Mouse (Mus musculus): ENCODE data around the gene Cpxm1.

DNA sequence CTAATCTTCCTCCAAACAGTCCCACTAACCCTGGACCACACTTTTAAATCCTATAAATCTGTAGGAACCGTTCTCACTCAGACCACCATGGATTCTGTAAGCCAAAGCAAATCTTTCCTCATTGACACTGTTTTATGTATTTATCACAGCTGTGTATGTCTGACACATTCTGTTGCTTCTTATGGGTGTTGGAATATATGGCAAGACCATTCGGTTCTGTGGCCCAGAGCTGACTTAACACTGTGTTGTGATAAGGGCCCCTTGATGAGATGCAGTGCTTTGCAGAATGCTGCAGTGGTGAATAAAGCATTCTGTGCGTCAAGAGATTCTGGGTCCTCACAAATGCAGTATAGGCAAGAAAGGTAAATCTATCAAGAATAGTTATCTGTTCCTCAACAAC lies 34.8 kb upstream of the Cpxm1 start:
- no peak for TF ChIP-seq USF1 (IDR thresholded peaks at IDR 0.05; ENCODE audit: low read depth)
- no peak for TF ChIP-seq POLR2A (IDR thresholded peaks at IDR 0.05; ENCODE audit: insufficient read length, low read depth)
- no peak for TF ChIP-seq REST (IDR thresholded peaks at IDR 0.05; ENCODE audit: insufficient read depth, insufficient read length)
- TF ChIP-seq MAX (IDR thresholded peaks at IDR 0.05; ENCODE audit: low read depth), result no peak
- TF ChIP-seq TCF12 (IDR thresholded peaks at IDR 0.05; ENCODE audit: insufficient read depth, poor library complexity, severe bottlenecking), result no peak

All from myocyte (in vitro differentiated cells).